Mouse (Mus musculus): ENCODE data around the gene Gm7534. TPM values are rescaled to one million over a fixed set of nuclear protein-coding genes. Genes with fewer than 3 reads are reported as not detected.
"Not testable (repeated sequence)": the region's sequence is repeated elsewhere in the genome, so short reads cannot be mapped to it uniquely, and the experiment has no call there.

The Gm7534 gene
- polyA plus RNA-seq, 1 experiment from 2014 or later = not detected

- Histone ChIP-seq H3K36me3 (no peaks in the 10 kb centered on the region), H3K9me3 (no peaks in the 10 kb centered on the region), H3K4me2 (replicated peaks) (peak overlapping the region; percentile 95), H3K27me3 (no peaks in the 10 kb centered on the region), H3K9ac (peak overlapping the region; percentile 89), H3K4me1 (peaks cover 7% of the 10 kb centered on the region), H3K27ac (no peak overlapping the region), H3K4me3 (peak overlapping the region; percentile 83; the same call in 1 of the 2 replicates)
- ATAC-seq (ENCODE audit: insufficient number of reproducible peaks, insufficient read depth, low FRiP score, low TSS enrichment) = no peak
- WGBS = 81% methylated on average over 3 of the region's 3 CpGs
These were observed 17.2 kb downstream of the Gm7534 start for GRCm38 (mm10) chr4:134185569-134185968.

- WGBS = 87% methylated on average over 3 of the region's 3 CpGs
- no peaks in the 10 kb centered on the region for H3K36me3 ChIP-seq
- H3K4me2 ChIP-seq (replicated peaks) = no peak overlapping the region
- no peaks in the 10 kb centered on the region for H3K9me3 ChIP-seq
- no peak overlapping the region for H3K4me3 ChIP-seq
- no peaks in the 10 kb centered on the region for H3K27me3 ChIP-seq
- ATAC-seq (ENCODE audit: insufficient number of reproducible peaks, insufficient read depth, low FRiP score, low TSS enrichment) = no peak
- peaks cover 7% of the 10 kb centered on the region for H3K4me1 ChIP-seq
- H3K27ac ChIP-seq = no peak overlapping the region
- no peak overlapping the region for H3K9ac ChIP-seq
These were observed 19.1 kb downstream of the Gm7534 start for GRCm38 (mm10) chr4:134183711-134184110.

- Histone ChIP-seq H3K4me3 (no peak overlapping the region), H3K27me3 (no peaks in the 10 kb centered on the region), H3K9ac (no peak overlapping the region), H3K9me3 (no peaks in the 10 kb centered on the region), H3K4me2 (replicated peaks) (no peak overlapping the region), H3K4me1 (peaks cover 7% of the 10 kb centered on the region), H3K36me3 (no peaks in the 10 kb centered on the region), H3K27ac (no peak overlapping the region)
- no peak for ATAC-seq (ENCODE audit: insufficient number of reproducible peaks, insufficient read depth, low FRiP score, low TSS enrichment)
These were observed 21.0 kb downstream of the Gm7534 start for GRCm38 (mm10) chr4:134181825-134182224.

GRCm38 (mm10) chr4:134181112-134181511 is 21.7 kb downstream of the Gm7534 start:
- Histone ChIP-seq H3K36me3 (no peaks in the 10 kb centered on the region), H3K27me3 (no peaks in the 10 kb centered on the region), H3K27ac (no peak overlapping the region), H3K4me2 (replicated peaks) (no peak overlapping the region), H3K9ac (no peak overlapping the region), H3K4me3 (no peak overlapping the region), H3K9me3 (no peaks in the 10 kb centered on the region), H3K4me1 (peaks cover 7% of the 10 kb centered on the region)
- 0 out of 2 replicates have a peak, but pooled peaks have one; percentile 56 for ATAC-seq (ENCODE audit: insufficient number of reproducible peaks, insufficient read depth, low FRiP score, low TSS enrichment)
- 100% methylated on average over 1 of the region's 1 CpGs for WGBS

GRCm38 (mm10) chr4:134172391-134172790 is 30.4 kb downstream of the Gm7534 start:
- Histone ChIP-seq H3K36me3 (no peaks in the 10 kb centered on the region), H3K9ac (no peak overlapping the region), H3K27me3 (no peaks in the 10 kb centered on the region), H3K27ac (no peak overlapping the region), H3K9me3 (no peaks in the 10 kb centered on the region), H3K4me1 (no peaks in the 10 kb centered on the region), H3K4me3 (no peak overlapping the region), H3K4me2 (replicated peaks) (no peak overlapping the region)
- ATAC-seq (ENCODE audit: insufficient number of reproducible peaks, insufficient read depth, low FRiP score, low TSS enrichment) = no peak
- 91% methylated on average over 3 of the region's 3 CpGs for whole genome bisulfite sequencing

DNA sequence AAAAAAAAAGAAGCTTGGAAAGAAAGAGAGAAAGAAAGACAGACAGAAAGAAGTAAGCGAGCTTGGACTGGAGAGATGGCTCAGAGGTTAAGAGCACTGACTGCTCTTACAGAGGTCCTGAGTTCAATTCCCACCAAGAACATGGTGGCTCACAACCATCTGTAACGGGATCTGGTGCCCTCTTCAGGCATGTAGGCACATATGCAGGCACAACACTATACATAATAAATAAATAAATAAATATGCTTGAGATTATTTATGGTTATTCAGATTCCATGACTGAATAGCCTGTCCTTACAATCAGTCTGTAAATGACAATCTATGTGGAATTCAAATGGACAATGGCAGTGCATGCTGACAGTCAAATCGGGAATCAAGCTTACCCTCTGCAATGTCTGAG is 35.9 kb downstream of the Gm7534 start:
- H3K4me1 ChIP-seq = no peaks in the 10 kb centered on the region
- H3K36me3 ChIP-seq = peaks cover 6% of the 10 kb centered on the region; the same call in 1 of the 2 replicates
- H3K4me2 ChIP-seq (replicated peaks) = no peak overlapping the region
- WGBS = 87% methylated on average over 3 of the region's 3 CpGs
- H3K9ac ChIP-seq = no peak overlapping the region
- no peaks in the 10 kb centered on the region for H3K9me3 ChIP-seq
- no peaks in the 10 kb centered on the region for H3K27me3 ChIP-seq
- no peak for ATAC-seq (ENCODE audit: insufficient number of reproducible peaks, insufficient read depth, low FRiP score, low TSS enrichment)
- no peak overlapping the region for H3K4me3 ChIP-seq
- H3K27ac ChIP-seq = no peak overlapping the region

DNA sequence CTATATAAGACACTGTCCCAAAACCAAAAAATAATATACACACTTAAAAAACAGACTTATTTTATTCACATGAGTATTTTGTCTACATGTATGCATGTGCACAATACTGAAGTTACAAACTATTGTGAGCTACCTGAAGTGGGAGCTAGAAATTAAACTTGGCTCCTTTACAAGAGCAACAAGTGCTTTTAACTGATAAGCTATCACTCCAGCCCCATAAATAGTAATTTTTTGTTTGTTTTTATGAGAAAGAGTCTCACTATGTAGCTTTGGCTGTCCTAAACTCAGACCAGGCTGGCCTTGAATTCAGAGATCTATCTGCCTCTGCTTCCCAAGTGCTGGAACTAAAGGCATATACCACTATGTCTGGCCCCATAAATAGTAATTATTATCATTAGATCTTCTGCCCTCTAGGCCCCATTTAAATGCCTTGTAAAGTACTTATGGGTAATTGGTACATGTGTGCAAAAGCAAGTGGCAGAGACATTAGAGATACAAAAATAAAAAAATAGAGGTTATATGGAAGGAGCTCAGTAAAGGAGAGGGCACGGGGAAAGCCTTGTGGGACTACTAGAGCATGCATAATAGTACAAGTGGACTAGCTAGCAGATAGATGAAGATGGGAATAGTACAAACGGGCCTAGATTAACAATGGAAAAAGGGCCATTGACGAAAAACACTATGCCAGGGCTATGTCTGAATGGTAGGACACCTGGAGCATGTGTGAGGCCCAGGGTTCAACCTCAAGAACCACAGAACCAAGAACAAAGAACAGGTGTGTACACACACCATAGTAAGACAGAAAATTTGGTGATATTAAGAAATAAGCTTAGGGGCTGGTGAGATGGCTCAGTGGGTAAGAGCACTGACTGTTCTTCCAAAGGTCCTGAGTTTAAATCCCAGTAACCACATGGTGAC is 37.0 kb downstream of the Gm7534 start:
- Histone ChIP-seq H3K4me1 (no peaks in the 10 kb centered on the region), H3K27me3 (no peaks in the 10 kb centered on the region), H3K9me3 (no peaks in the 10 kb centered on the region), H3K4me3 (no peak overlapping the region), H3K36me3 (peaks cover 6% of the 10 kb centered on the region; the same call in 1 of the 2 replicates), H3K27ac (no peak overlapping the region), H3K9ac (no peak overlapping the region), H3K4me2 (replicated peaks) (no peak overlapping the region)
- 89% methylated on average over 3 of the region's 3 CpGs for WGBS
- no peak for ATAC-seq (ENCODE audit: insufficient number of reproducible peaks, insufficient read depth, low FRiP score, low TSS enrichment)

GRCm38 (mm10) chr4:134165024-134165423 is 37.8 kb downstream of the Gm7534 start:
- Histone ChIP-seq H3K27me3 (no peaks in the 10 kb centered on the region), H3K4me2 (replicated peaks) (no peak overlapping the region), H3K36me3 (peaks cover 6% of the 10 kb centered on the region; the same call in 1 of the 2 replicates), H3K9ac (no peak overlapping the region), H3K9me3 (no peaks in the 10 kb centered on the region), H3K27ac (no peak overlapping the region), H3K4me3 (no peak overlapping the region), H3K4me1 (no peaks in the 10 kb centered on the region)
- ATAC-seq (ENCODE audit: insufficient number of reproducible peaks, insufficient read depth, low FRiP score, low TSS enrichment) = no peak
- 58% methylated on average over 6 of the region's 6 CpGs for WGBS

DNA sequence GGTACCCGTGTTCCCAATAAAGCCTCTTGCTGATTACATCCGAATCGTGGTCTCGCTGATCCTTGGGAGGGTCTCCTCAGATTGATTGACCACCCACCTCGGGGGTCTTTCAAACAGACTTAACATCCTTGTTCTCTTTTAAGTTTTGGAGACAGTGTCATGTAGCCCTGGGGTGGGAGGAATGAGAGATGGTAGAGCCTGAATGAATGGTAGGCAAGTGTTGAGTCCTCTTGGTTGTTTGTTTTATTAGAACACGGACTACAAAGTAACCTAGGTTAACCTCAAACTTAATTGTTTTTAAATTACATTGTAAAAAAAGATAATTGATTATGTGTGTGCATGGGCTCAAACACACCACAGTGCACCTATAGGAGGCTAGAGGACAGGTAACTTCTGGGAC is 38.2 kb downstream of the Gm7534 start:
- no peak overlapping the region for H3K9ac ChIP-seq
- H3K27me3 ChIP-seq = no peaks in the 10 kb centered on the region
- no peak overlapping the region for H3K27ac ChIP-seq
- ATAC-seq (ENCODE audit: insufficient number of reproducible peaks, insufficient read depth, low FRiP score, low TSS enrichment) = no peak
- no peak overlapping the region for H3K4me3 ChIP-seq
- WGBS = 87% methylated on average over 5 of the region's 6 CpGs
- H3K9me3 ChIP-seq = no peaks in the 10 kb centered on the region
- H3K4me1 ChIP-seq = no peaks in the 10 kb centered on the region
- no peak overlapping the region for H3K4me2 ChIP-seq (replicated peaks)
- peaks cover 6% of the 10 kb centered on the region; the same call in 1 of the 2 replicates for H3K36me3 ChIP-seq

DNA sequence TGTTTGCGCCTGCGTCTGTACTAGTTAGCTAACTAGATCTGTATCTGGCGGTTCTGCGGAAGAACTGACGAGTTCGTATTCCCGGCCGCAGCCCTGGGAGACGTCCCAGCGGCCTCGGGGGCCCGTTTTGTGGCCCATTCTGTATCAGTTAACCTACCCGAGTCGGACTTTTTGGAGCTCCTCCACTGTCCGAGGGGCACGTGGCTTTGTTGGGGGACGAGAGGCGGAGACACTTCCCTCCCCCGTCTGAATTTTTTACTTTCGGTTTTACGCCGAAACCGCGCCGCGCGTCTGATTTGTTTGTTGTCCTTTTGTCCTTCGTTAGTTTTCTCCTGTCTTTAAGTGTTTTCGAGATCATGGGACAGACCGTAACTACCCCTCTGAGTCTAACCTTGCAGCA is 42.7 kb downstream of the Gm7534 start:
- H3K4me2 ChIP-seq (replicated peaks) = peak overlapping the region; percentile 51
- H3K36me3 ChIP-seq; H3K9me3 ChIP-seq; H3K9ac ChIP-seq; H3K27ac ChIP-seq; ATAC-seq (ENCODE audit: insufficient number of reproducible peaks, insufficient read depth, low FRiP score, low TSS enrichment); H3K4me1 ChIP-seq; H3K27me3 ChIP-seq: not testable (repeated sequence)
- peak overlapping the region; percentile 47 for H3K4me3 ChIP-seq
- WGBS = 5% methylated on average over 30 of the region's 30 CpGs

GRCm38 (mm10) chr4:134158774-134159173 is 44.0 kb downstream of the Gm7534 start:
- 80% methylated on average over 6 of the region's 6 CpGs for WGBS
- H3K4me1 ChIP-seq = no peaks in the 10 kb centered on the region; the same call in 1 of the 2 replicates

DNA sequence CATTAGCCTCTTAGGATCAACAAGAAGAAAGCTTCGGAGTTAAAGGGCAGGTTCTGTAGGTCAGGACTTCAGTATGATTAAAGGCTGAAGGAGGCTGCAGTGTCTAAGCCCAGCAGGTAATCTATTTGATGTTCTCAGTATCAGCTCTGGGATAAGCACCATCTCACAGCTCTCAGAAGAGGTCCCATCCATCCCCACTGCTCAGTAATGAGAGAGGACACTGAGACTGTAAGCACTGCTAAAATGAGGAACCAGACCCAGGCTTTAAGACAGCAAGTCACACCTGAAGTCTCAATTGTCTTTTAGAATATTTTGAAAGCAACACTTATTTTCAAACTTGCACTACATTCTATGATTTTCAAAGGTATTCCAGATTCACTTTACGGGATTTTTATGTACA is 45.2 kb downstream of the Gm7534 start:
- no peak for ATAC-seq (ENCODE audit: insufficient number of reproducible peaks, insufficient read depth, low FRiP score, low TSS enrichment)

More at GRCm38 (mm10) chr4:134158774-134159173, 44.0 kb downstream of the Gm7534 start:
- Histone ChIP-seq H3K9ac (no peak overlapping the region), H3K4me3 (no peak overlapping the region), H3K4me2 (replicated peaks) (no peak overlapping the region), H3K36me3 (peaks cover 11% of the 10 kb centered on the region), H3K9me3 (no peaks in the 10 kb centered on the region), H3K27ac (no peak overlapping the region), H3K27me3 (no peaks in the 10 kb centered on the region)
- ATAC-seq (ENCODE audit: insufficient number of reproducible peaks, insufficient read depth, low FRiP score, low TSS enrichment) = no peak

More for the DNA sequence above, 45.2 kb downstream of the Gm7534 start:
- peaks cover 18% of the 10 kb centered on the region for H3K36me3 ChIP-seq
- H3K4me2 ChIP-seq (replicated peaks) = no peak overlapping the region
- H3K27ac ChIP-seq = no peak overlapping the region
- H3K9ac ChIP-seq = no peak overlapping the region
- no peaks in the 10 kb centered on the region for H3K27me3 ChIP-seq
- no peaks in the 10 kb centered on the region for H3K9me3 ChIP-seq
- WGBS = 85% methylated on average over 2 of the region's 2 CpGs
- no peak overlapping the region for H3K4me3 ChIP-seq
- H3K4me1 ChIP-seq = no peaks in the 10 kb centered on the region; the same call in 1 of the 2 replicates

All from embryonic facial prominence, embryonic 12.5 days (tissue).